Mouse (Mus musculus): ENCODE measurements around the gene Olfr828. TPM values are rescaled to one million over a fixed set of nuclear protein-coding genes. Genes with fewer than 3 reads are reported as not detected.

Gene Olfr828
- polyA plus RNA-seq (2014; fragmentation: Nextera tagmentation; extraction: Ambion mirVana) = not detected in 2 replicates

GRCm38 (mm10) chr9:18819426-18819825 is at the start of gene Olfr828:
Gene Olfr828 (minus strand): TSS chr9:18819526.
- Histone ChIP-seq H3K4me2 (ENCODE audit: low read depth, low read length) (no peak within 1 kb of the TSS), H3K27me3 (replicated peaks; ENCODE audit: control insufficient read depth, insufficient read depth, low read length) (no peaks in the 10 kb centered on the region), H3K36me3 (ENCODE audit: control insufficient read depth, insufficient read depth, low read length) (no peaks in the 10 kb centered on the region), H3K4me3 (ENCODE audit: low read depth, low read length) (no peak within 1 kb of the TSS), H3K9ac (ENCODE audit: low read depth, low read length) (no peak within 1 kb of the TSS), H3K9me3 (ENCODE audit: control insufficient read depth, low read length) (no peaks in the 10 kb centered on the region), H3K4me1 (ENCODE audit: control insufficient read depth, insufficient read depth, low read length) (no peaks in the 10 kb centered on the region), H3K27ac (replicated peaks; ENCODE audit: low read depth, low read length) (no peak within 1 kb of the TSS)
- no peak for ATAC-seq (ENCODE audit: low read depth)
- no peak for DNase-seq (ENCODE audit: low spot score)

- H3K4me2 ChIP-seq (ENCODE audit: low read depth, low read length) = no peak within 1 kb of the TSS
Observed at GRCm38 (mm10) chr9:18854633-18855032, 35.3 kb upstream of the Olfr828 start, which contains the start of gene Olfr829. Gene Olfr829 (plus strand): TSS chr9:18854933.

GRCm38 (mm10) chr9:18785316-18785715 is 34.0 kb downstream of the Olfr828 start:
- no peaks in the 10 kb centered on the region for H3K36me3 ChIP-seq (ENCODE audit: control insufficient read depth, insufficient read depth, low read length)
- no peak overlapping the region for H3K9ac ChIP-seq (ENCODE audit: low read depth, low read length)
- WGBS = 60% methylated on average over 7 of the region's 7 CpGs
- DNase-seq (ENCODE audit: low spot score) (no peak), ATAC-seq (ENCODE audit: low read depth) (no peak)
- no peaks in the 10 kb centered on the region for H3K9me3 ChIP-seq (ENCODE audit: control insufficient read depth, low read length)
- H3K4me2 ChIP-seq (ENCODE audit: low read depth, low read length) = no peak overlapping the region
- no peaks in the 10 kb centered on the region for H3K27me3 ChIP-seq (replicated peaks; ENCODE audit: control insufficient read depth, insufficient read depth, low read length)
- H3K4me3 ChIP-seq (ENCODE audit: low read depth, low read length) = no peak overlapping the region
- H3K27ac ChIP-seq (replicated peaks; ENCODE audit: low read depth, low read length) = no peak overlapping the region
- no peaks in the 10 kb centered on the region for H3K4me1 ChIP-seq (ENCODE audit: control insufficient read depth, insufficient read depth, low read length)

More at GRCm38 (mm10) chr9:18854633-18855032, 35.3 kb upstream of the Olfr828 start, which contains the start of gene Olfr829:
- no peaks in the 10 kb centered on the region for H3K4me1 ChIP-seq (ENCODE audit: control insufficient read depth, insufficient read depth, low read length)
- H3K27me3 ChIP-seq (replicated peaks; ENCODE audit: control insufficient read depth, insufficient read depth, low read length) = no peaks in the 10 kb centered on the region
- no peak for ATAC-seq (ENCODE audit: low read depth)
- no peaks in the 10 kb centered on the region for H3K9me3 ChIP-seq (ENCODE audit: control insufficient read depth, low read length)
- no peak for DNase-seq (ENCODE audit: low spot score)
- H3K9ac ChIP-seq (ENCODE audit: low read depth, low read length) = no peak within 1 kb of the TSS
- WGBS = 69% methylated on average over 1 of the region's 1 CpGs
- H3K36me3 ChIP-seq (ENCODE audit: control insufficient read depth, insufficient read depth, low read length) = no peaks in the 10 kb centered on the region
- no peak within 1 kb of the TSS for H3K4me3 ChIP-seq (ENCODE audit: low read depth, low read length)
- H3K27ac ChIP-seq (replicated peaks; ENCODE audit: low read depth, low read length) = no peak within 1 kb of the TSS

GRCm38 (mm10) chr9:18779476-18779875 is 39.9 kb downstream of the Olfr828 start:
- H3K4me1 ChIP-seq (ENCODE audit: control insufficient read depth, insufficient read depth, low read length) = no peaks in the 10 kb centered on the region
- WGBS = 62% methylated on average over 24 of the region's 24 CpGs
- H3K9ac ChIP-seq (ENCODE audit: low read depth, low read length) = no peak overlapping the region
- no peaks in the 10 kb centered on the region for H3K27me3 ChIP-seq (replicated peaks; ENCODE audit: control insufficient read depth, insufficient read depth, low read length)
- H3K36me3 ChIP-seq (ENCODE audit: control insufficient read depth, insufficient read depth, low read length) = no peaks in the 10 kb centered on the region
- H3K9me3 ChIP-seq (ENCODE audit: control insufficient read depth, low read length) = no peaks in the 10 kb centered on the region
- DNase-seq (ENCODE audit: low spot score) = no peak
- no peak overlapping the region for H3K4me2 ChIP-seq (ENCODE audit: low read depth, low read length)
- no peak overlapping the region for H3K4me3 ChIP-seq (ENCODE audit: low read depth, low read length)
- no peak overlapping the region for H3K27ac ChIP-seq (replicated peaks; ENCODE audit: low read depth, low read length)
- ATAC-seq (ENCODE audit: low read depth) = 0 out of 2 replicates have a peak, but pooled peaks have one; percentile 22

GRCm38 (mm10) chr9:18778981-18779380 is 40.3 kb downstream of the Olfr828 start:
- H3K36me3 ChIP-seq (ENCODE audit: control insufficient read depth, insufficient read depth, low read length) = no peaks in the 10 kb centered on the region
- H3K4me3 ChIP-seq (ENCODE audit: low read depth, low read length) = no peak overlapping the region
- no peaks in the 10 kb centered on the region for H3K9me3 ChIP-seq (ENCODE audit: control insufficient read depth, low read length)
- ATAC-seq (ENCODE audit: low read depth) = no peak
- no peak overlapping the region for H3K9ac ChIP-seq (ENCODE audit: low read depth, low read length)
- H3K27me3 ChIP-seq (replicated peaks; ENCODE audit: control insufficient read depth, insufficient read depth, low read length) = no peaks in the 10 kb centered on the region
- no peaks in the 10 kb centered on the region for H3K4me1 ChIP-seq (ENCODE audit: control insufficient read depth, insufficient read depth, low read length)
- H3K4me2 ChIP-seq (ENCODE audit: low read depth, low read length) = no peak overlapping the region
- H3K27ac ChIP-seq (replicated peaks; ENCODE audit: low read depth, low read length) = no peak overlapping the region
- whole genome bisulfite sequencing = 63% methylated on average over 1 of the region's 1 CpGs
- DNase-seq (ENCODE audit: low spot score) = no peak

Other genes with a start within 250 kb of the Olfr828 start
- gene Muc16, start 145.0 kb downstream of the Olfr828 start, polyA plus RNA-seq (2014; fragmentation: Nextera tagmentation; extraction: Ambion mirVana) = 0.63 and 0.79 TPM in 2 replicates
- 0.15 TPM in 1 of 2 replicates, not detected in the other for gene Olfr24, start 55.5 kb downstream of the Olfr828 start, polyA plus RNA-seq (2014; fragmentation: Nextera tagmentation; extraction: Ambion mirVana)
- gene Olfr829, start 35.4 kb upstream of the Olfr828 start, polyA plus RNA-seq (2014; fragmentation: Nextera tagmentation; extraction: Ambion mirVana) = not detected in 2 replicates
- gene Olfr830, start 55.2 kb upstream of the Olfr828 start, polyA plus RNA-seq (2014; fragmentation: Nextera tagmentation; extraction: Ambion mirVana) = not detected in 2 replicates
- not detected in 2 replicates for gene Olfr832, start 117.6 kb upstream of the Olfr828 start, polyA plus RNA-seq (2014; fragmentation: Nextera tagmentation; extraction: Ambion mirVana)
- not detected in 2 replicates for gene Olfr834, start 168.5 kb upstream of the Olfr828 start, polyA plus RNA-seq (2014; fragmentation: Nextera tagmentation; extraction: Ambion mirVana)
- gene Olfr835, start 213.2 kb upstream of the Olfr828 start, polyA plus RNA-seq (2014; fragmentation: Nextera tagmentation; extraction: Ambion mirVana) = not detected in 2 replicates

Data from embryonic facial prominence, embryonic 14.5 days (tissue).